8 mouse cellular contexts compared by ENCODE assay signal in genomic region chr10:99460847-99461445, GRCm38 (mm10).
DNase-seq lines count a peak whose midpoint lies in the region; ATAC-seq lines count a peak whose summit lies in the region.

No protein-coding gene starts in this region.

- 1% methylated on average over 17 of the region's 17 CpGs for WGBS in forebrain, embryonic 12.5 days
- WGBS in limb, embryonic 10.5 days: 4% methylated on average over 17 of the region's 17 CpGs

- ATAC-seq in forebrain, embryonic 12.5 days (ENCODE audit: low FRiP score): peak; percentile 66
- no peak for ATAC-seq in cerebellum, adult (ENCODE audit: insufficient number of reproducible peaks, low FRiP score, low TSS enrichment)

- H3K4me3 ChIP-seq in forebrain, embryonic 12.5 days (replicated peaks): peak overlapping the region; percentile 30
- peak overlapping the region; percentile 48 for H3K4me3 ChIP-seq in limb, embryonic 10.5 days

- H3K9me3 ChIP-seq in forebrain, embryonic 12.5 days: no peaks in the 10 kb centered on the region
- H3K9me3 ChIP-seq in limb, embryonic 10.5 days (replicated peaks): no peaks in the 10 kb centered on the region

- DNase-seq in urinary bladder, postnatal 25 days (ENCODE audit: low spot score): peak; percentile 5
- DNase-seq in urinary bladder, postnatal 4 days (ENCODE audit: low spot score in 2 of 2): no peak
- peak; percentile 50 for DNase-seq in heart, postnatal 4 days
- DNase-seq in limb, embryonic 10.5 days (ENCODE audit: low spot score): peak; percentile 57
- DNase-seq in mesoderm, embryonic 11.5 days (ENCODE audit: low read depth, low spot score): peak; percentile 79
- peak; percentile 42 to 68 for DNase-seq in spleen, postnatal 4 days (ENCODE audit: low spot score in 2 of 2)

- no peaks in the 10 kb centered on the region for H3K36me3 ChIP-seq in forebrain, embryonic 12.5 days (replicated peaks)
- H3K36me3 ChIP-seq in limb, embryonic 10.5 days: no peaks in the 10 kb centered on the region

- no peaks in the 10 kb centered on the region for H3K27me3 ChIP-seq in forebrain, embryonic 12.5 days
- H3K27me3 ChIP-seq in limb, embryonic 10.5 days (ENCODE audit: low read depth, poor library complexity, severe bottlenecking): no peaks in the 10 kb centered on the region

- H3K9ac ChIP-seq in forebrain, embryonic 12.5 days: peak overlapping the region; percentile 30; the same call in 1 of the 2 replicates

- H3K4me2 ChIP-seq in forebrain, embryonic 12.5 days: peak overlapping the region; percentile 59

- H3K4me1 ChIP-seq in forebrain, embryonic 12.5 days: peaks cover 11% of the 10 kb centered on the region
- H3K4me1 ChIP-seq in limb, embryonic 10.5 days: peaks cover 41% of the 10 kb centered on the region

- peak overlapping the region; percentile 47; the same call in 1 of the 2 replicates for H3K27ac ChIP-seq in forebrain, embryonic 12.5 days
- H3K27ac ChIP-seq in limb, embryonic 10.5 days: peak overlapping the region; percentile 88

Comparison
In these comparisons a context has a peak if more than half of its experiments do, and no peak if none do; other contexts are left out.
1. DNase-seq: peak in urinary bladder, postnatal 25 days (single experiment), heart, postnatal 4 days (single experiment), limb, embryonic 10.5 days (single experiment), mesoderm, embryonic 11.5 days (single experiment) and spleen, postnatal 4 days (2 of 2); none in urinary bladder, postnatal 4 days (0 of 2).